7 mouse cellular contexts compared by ENCODE assay signal in genomic region chr3:146177748-146178582, GRCm38 (mm10). TPM values are rescaled to one million over a fixed set of nuclear protein-coding genes. Genes with fewer than 3 reads are reported as not detected.
DNase-seq lines count a peak whose midpoint lies in the region; ATAC-seq and TF ChIP-seq lines count a peak whose summit lies in the region.

No protein-coding gene starts in this region.

- H3K9me3 ChIP-seq in intestine, postnatal 0 days (ENCODE audit: control insufficient read depth): no peaks in the 10 kb centered on the region
- no peaks in the 10 kb centered on the region for H3K9me3 ChIP-seq in midbrain, embryonic 11.5 days (ENCODE audit: control insufficient read depth, low read length)

- WGBS in intestine, postnatal 0 days: 8% methylated on average over 16 of the region's 16 CpGs
- 8% methylated on average over 16 of the region's 16 CpGs for WGBS in midbrain, embryonic 11.5 days

- H3K4me3 ChIP-seq in intestine, postnatal 0 days (ENCODE audit: low read depth, low read length): peak overlapping the region; percentile 6; the same call in 1 of the 2 replicates
- peak overlapping the region; percentile 19 for H3K4me3 ChIP-seq in midbrain, embryonic 11.5 days (ENCODE audit: low read depth, low read length)

- peak; percentile 88 for DNase-seq in adrenal gland, postnatal 10 days
- DNase-seq in embryo, embryonic 9.5 days (ENCODE audit: extremely low spot score): peak; percentile 84
- peak; percentile 74 to 81 for DNase-seq in left cerebral cortex, postnatal 36 days (ENCODE audit: low spot score in 2 of 2)
- DNase-seq in midbrain, embryonic 11.5 days (ENCODE audit: low spot score, missing footprints): peak; percentile 99
- peak; percentile 94 for DNase-seq in right cerebral cortex, postnatal 4 days

- peak; percentile 87 for TF ChIP-seq CTCF in intestine, postnatal 0 days (IDR thresholded peaks at IDR 0.05; ENCODE audit: low read depth)

- H3K27me3 ChIP-seq in intestine, postnatal 0 days (replicated peaks; ENCODE audit: control insufficient read depth, insufficient read depth, low read length): no peaks in the 10 kb centered on the region
- H3K27me3 ChIP-seq in midbrain, embryonic 11.5 days (ENCODE audit: control insufficient read depth, insufficient read depth, low read length): no peaks in the 10 kb centered on the region; the same call in 1 of the 2 replicates

- no peak overlapping the region for H3K27ac ChIP-seq in intestine, postnatal 0 days (ENCODE audit: low read depth, low read length)
- no peak overlapping the region for H3K27ac ChIP-seq in midbrain, embryonic 11.5 days (ENCODE audit: low read depth, low read length)

- peak; percentile 82 for ATAC-seq in granulocyte monocyte progenitor cell, adult 5-6 weeks (replicated peaks; ENCODE audit: poor library complexity, severe bottlenecking)
- peak; percentile 70 for ATAC-seq in intestine, postnatal 0 days
- ATAC-seq in midbrain, embryonic 11.5 days (ENCODE audit: low FRiP score): peak; percentile 86

- H3K4me1 ChIP-seq in intestine, postnatal 0 days (replicated peaks; ENCODE audit: control insufficient read depth, insufficient read depth, low read length): no peaks in the 10 kb centered on the region
- H3K4me1 ChIP-seq in midbrain, embryonic 11.5 days (ENCODE audit: control insufficient read depth, insufficient read depth, low read length): no peaks in the 10 kb centered on the region

- peak overlapping the region; percentile 51 for H3K4me2 ChIP-seq in intestine, postnatal 0 days (replicated peaks; ENCODE audit: low read depth)
- peak overlapping the region; percentile 38 for H3K4me2 ChIP-seq in midbrain, embryonic 11.5 days

- no peak overlapping the region for H3K9ac ChIP-seq in intestine, postnatal 0 days (ENCODE audit: low read depth, low read length)
- H3K9ac ChIP-seq in midbrain, embryonic 11.5 days (ENCODE audit: low read length): peak overlapping the region; percentile 50

- intact Hi-C loops in left cerebral cortex, postnatal 36 days (cut with DNase I): loop anchor here (1.0 kb wide), 2 partner anchors 120 to 228 kb away; no protein-coding TSS in a partner anchor

- 0 out of 2 replicates have a peak, but pooled peaks cover 3% of the 10 kb centered on the region for H3K36me3 ChIP-seq in intestine, postnatal 0 days (ENCODE audit: control insufficient read depth, insufficient read depth)
- H3K36me3 ChIP-seq in midbrain, embryonic 11.5 days (ENCODE audit: control insufficient read depth, insufficient read depth, low read length): no peaks in the 10 kb centered on the region

RNA-seq across cellular contexts. Expression of gene Mcoln2, which starts 28.3 kb away (rescaled TPM):
- total RNA-seq in adrenal gland, postnatal 10 days (2021): 1 to 10 TPM; 1.7 to 1.9 TPM
- total RNA-seq in granulocyte monocyte progenitor cell, adult 5-6 weeks (2014; fragmentation: Nextera tagmentation): 0.75 TPM in 1 of 2 replicates, not detected in the other
- total RNA-seq in granulocyte monocyte progenitor cell, adult 5-6 weeks (2017): 0.52 and 4.1 TPM in 2 replicates
- polyA plus RNA-seq in intestine, postnatal 0 days (2015; fragmentation: Nextera tagmentation; extraction: Ambion mirVana): 6.4 TPM in 2 replicates
- total RNA-seq in left cerebral cortex, postnatal 36 days (2021): not detected
- polyA plus RNA-seq in midbrain, embryonic 11.5 days (2014; fragmentation: Nextera tagmentation; extraction: Ambion mirVana): 0.37 and 0.46 TPM in 2 replicates

RNA-seq across cellular contexts. Expression of gene Lpar3, which starts 42.8 kb away (rescaled TPM):
- under 1 TPM; 0.15 to 0.69 TPM for total RNA-seq in adrenal gland, postnatal 10 days (2021)
- not detected in 2 replicates for total RNA-seq in granulocyte monocyte progenitor cell, adult 5-6 weeks (2014; fragmentation: Nextera tagmentation)
- not detected in 2 replicates for total RNA-seq in granulocyte monocyte progenitor cell, adult 5-6 weeks (2017)
- polyA plus RNA-seq in intestine, postnatal 0 days (2015; fragmentation: Nextera tagmentation; extraction: Ambion mirVana): 10.7 TPM in 2 replicates
- total RNA-seq in left cerebral cortex, postnatal 36 days (2021): under 1 TPM; 0.32 to 0.68 TPM
- 0.37 and 0.41 TPM in 2 replicates for polyA plus RNA-seq in midbrain, embryonic 11.5 days (2014; fragmentation: Nextera tagmentation; extraction: Ambion mirVana)
